Mouse (Mus musculus): ENCODE measurements around the gene Itga1.

Gene Itga1

DNA sequence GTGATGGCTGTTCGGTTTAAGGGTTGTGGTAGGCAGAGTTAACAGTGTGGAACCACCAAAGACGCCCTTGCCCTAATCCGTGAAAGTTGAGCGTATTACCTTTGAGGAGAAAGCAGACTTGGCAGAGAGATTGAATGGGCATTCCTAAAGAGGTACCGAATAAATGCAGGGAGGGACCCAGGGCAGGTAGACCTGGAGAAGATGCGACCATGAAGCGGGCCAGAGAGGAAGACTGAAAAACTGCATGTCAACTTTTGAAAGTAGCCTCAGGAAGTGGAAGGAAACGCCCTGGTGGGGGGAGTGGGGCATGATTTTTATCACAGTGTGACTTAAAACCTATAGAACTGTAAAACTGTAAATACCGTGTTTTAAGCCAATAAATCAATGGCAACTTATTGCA is 2.4 kb downstream of the Itga1 start:
- no peak for DNase-seq (ENCODE audit: low read depth, low spot score)

DNA sequence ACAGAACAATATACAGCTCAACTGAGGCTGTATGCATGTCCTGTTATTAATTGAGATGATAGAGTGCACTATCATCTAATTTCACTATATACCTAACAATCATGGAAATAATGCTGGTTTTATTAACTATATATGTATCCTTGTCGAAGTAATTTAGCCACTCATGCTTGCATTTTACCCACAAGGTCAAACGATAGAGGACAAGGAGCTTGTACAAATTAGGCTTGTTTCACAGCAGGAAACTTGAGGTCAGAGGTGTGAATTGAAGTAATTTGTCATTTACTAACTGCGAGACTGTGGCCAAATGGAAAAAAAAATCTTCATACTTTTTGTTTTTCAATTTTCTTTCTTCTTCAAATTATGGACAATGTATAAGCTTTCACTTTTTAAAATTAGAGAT is 3.5 kb downstream of the Itga1 start:
- no peak for DNase-seq (ENCODE audit: low read depth, low spot score)

DNA sequence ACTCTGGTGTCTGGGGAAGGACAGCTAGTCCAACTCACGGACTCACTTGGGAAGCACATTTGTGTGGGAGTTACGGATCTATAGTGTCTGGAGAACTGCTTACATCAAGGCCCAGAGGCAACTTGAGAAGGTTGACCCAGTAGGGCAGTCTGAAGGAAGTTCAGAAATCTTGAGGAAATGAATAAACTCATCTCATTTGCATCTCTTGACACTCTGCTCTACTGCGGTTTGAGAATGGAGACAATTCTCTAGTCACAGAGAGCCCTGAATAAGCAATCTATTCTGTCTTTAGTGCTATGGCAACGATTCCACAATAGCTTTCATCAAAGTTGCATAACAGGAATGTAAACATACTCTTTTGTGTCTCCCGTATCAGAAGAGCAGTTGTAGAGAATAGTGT is 4.8 kb downstream of the Itga1 start:
- no peak for DNase-seq (ENCODE audit: low read depth, low spot score)

DNA sequence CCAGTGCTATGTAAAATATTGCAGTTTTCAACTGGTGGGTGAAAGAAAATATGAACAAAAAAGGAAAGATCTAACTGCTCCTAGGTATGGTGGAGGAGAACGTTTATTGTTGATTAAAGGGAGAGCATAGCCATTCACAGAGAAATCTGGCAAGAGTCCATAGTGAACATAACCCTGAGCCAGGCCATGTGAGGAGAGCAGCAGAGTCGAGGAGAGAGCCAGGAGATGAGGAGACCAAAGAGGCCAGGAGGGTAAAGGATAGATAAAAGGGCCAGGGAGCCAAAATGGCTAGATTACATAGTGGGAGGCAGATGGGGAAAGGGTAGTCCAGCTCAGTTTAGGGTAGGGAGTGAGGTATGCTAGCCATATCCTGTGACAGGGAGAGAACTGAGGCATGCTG is 5.5 kb downstream of the Itga1 start:
- no peak for DNase-seq (ENCODE audit: low read depth, low spot score)

DNA sequence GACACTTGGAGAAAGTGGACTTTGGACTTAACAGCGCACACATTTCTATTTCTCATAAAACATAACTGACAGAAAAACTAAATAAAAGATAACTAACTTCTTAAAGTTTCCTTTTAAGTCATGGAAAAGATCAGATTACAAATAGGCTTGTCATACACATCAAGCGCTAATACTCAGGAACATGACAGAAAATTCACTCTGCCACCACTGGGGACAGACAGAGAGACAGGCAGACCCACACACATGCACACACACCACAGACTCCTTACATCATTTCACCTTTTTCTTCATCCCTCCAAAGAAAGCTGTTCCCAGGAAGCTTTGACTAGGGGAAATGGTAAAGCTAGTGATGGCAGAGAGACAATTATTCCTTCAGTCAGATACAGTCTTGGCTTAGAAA is 6.4 kb downstream of the Itga1 start:
- DNase-seq (ENCODE audit: low read depth, low spot score): no peak

DNA sequence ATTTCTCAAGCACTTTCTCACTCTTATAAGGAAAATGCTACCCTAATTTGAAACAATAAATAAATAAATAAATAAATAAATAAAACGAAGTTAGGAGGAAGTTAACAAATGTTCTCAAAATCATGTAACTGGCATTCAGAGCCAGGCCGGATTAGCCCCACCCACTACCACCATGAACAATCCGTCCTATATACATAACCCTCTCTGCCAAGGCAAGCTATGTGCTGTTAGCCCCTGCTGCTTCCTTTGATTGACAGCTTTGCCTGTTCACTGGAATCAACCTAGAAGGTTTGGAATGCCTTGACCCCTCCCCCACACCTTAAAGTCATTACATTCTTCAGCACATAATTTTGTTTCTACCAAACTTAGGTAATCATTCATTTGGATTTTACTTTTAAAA is 10.3 kb downstream of the Itga1 start:
- peak; percentile 16 for DNase-seq (ENCODE audit: low read depth, low spot score)

DNA sequence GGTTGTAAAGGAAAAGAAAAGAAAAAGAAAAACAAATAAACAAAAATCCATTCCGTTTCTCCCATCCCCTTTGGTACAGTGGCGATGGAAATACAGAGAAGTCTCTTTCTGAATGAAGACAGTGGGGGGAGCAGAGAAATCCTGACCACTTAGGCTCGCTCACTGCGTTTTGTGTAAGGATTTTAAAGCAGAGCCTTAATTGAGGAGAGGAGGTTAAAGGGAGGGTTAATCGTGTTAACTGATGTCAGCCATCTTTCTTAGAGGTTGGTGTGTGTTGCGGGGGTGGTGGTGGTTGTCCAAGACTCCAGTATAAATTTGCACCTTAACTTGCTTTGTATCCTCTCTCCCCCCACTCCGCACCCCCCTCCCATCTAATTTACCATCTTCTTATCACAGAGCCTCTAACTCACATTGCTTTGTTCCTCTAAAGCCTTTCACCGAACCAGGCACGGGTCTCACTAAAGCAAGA is 10.8 kb downstream of the Itga1 start:
- no peak for DNase-seq (ENCODE audit: low read depth, low spot score)

DNA sequence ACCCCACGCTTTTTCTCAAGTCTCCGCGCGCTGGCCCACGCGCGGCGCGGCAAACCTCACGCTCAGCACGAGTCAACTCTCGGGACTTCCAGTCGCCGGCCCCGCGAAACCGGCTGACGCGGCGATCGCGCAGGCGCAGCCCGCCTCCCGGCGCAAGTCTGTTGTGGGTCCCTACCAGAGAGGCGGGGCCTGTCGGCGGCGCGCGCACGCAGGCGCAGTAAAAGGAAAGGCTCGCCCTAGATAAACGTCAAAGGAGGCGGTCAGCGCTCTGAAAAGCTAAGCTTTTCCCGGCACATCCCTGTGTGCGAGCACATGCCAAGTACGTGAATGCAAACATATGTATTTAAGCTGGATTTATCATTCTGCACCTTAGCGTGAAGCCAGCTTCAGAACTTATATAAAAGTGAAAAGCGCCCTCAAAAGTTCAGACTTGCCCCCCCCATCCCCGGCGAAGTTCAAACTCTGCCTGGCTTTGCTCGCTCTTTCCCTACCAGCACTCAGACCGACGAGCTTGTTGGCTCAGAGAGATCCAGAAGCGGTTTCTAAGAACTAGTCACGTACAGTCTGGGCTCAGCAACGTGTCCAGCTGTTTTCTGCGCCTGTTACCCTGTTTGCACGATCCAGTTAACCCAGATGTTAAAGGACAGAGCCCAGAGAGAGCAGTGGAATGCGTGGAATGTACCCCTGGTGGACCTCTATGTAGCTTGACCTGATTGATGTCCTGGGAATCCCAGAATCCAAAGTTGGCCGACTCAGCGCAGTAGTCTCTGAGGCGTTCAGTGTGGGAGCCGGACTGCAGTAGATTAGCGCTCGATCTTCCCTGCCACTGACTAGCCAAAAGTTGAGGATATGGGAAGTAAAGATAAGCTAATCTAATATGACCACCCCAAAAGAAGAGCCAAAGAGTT is 11.4 kb downstream of the Itga1 start, which contains the start of gene Pelo:
TSS of gene Pelo (minus strand) at position 118 of the 908 bp plus-strand sequence.
- DNase-seq (ENCODE audit: low read depth, low spot score): peak; percentile 92

DNA sequence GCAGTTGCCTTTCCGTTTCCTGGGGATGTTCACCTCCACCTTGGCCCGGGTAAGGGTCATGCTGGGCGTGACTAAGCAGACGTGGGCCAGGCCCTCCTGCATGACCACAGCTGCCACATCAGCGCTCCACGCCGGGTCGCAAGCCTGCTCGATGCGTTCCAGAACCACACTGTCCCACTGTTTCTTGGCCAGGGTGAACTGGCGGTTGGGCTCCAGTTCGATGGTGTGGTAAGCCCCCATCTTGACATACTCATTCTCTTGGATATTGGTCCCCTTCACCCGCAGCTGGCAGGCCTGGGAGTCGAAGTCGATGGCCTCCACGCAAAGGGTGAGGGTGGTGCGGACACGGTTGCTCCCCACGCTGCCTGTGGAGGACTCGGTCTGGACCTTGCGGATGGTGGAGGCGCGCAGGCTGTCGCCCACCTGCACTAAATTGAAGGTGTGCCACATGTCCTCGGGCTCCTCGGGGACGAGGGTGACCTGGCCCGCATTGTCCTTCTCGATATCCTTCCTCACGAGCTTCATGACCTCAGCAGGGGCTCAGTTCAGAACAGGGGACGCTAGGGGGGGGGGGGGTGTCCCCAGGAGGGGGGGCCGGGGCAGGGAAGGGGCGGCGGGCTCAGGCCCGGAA is 12.3 kb downstream of the Itga1 start:
- DNase-seq (ENCODE audit: low read depth, low spot score): peak; percentile 14

DNA sequence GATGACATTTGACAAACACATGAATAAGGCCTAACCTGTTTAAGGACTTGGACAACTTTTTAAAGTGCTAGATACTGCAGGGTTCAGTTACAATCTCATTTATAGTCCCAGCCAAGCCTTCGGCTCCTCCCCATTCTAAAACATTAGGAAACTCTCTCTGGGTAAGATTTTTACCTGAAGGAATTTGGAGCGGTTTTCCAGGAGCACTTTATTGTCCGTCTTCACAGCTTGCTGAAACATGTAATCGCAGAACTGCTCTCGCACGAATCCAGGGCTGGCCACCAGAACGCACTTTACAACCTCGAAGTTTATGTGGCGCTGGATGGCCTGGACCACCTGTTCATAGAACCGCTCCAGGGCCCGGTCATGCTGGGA is 12.8 kb downstream of the Itga1 start:
- no peak for DNase-seq (ENCODE audit: low read depth, low spot score)

DNA sequence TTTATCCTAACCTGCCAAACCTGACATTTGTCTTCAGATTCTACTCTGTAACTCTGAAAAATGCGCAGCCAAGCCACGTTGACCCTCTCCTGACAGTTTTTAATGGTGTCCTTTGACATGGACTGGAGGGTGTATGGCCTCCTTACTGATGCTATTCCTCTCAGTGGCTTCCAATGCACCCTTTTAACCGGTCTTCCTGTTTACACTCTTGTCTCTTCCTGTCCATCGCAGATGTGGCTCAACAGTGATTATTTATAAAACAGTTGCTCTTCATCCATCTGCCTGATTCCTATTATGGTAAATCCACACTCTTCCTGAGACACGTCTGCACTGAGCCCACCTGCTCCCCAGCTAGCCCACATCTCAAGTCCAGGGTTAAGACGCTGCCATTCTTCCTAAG is 15.8 kb downstream of the Itga1 start:
- no peak for DNase-seq (ENCODE audit: low read depth, low spot score)

DNA sequence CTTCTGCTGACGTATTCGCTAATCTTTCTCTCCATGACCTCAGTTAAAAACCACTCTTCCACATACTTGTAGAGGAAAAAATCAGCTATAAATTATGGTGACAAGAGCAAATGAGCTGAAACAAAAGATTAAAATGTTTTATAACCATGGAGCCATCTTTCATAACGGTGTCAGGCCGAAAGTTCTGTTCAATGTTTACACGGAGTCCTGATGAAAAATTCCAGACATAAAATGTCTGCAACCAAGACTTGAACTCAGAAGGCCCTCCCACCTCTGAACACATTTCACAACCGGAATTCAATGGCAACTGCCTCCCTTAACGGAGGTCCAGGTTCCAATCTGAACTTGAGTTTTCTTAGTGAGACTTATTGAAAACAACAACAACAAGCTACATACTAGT is 19.4 kb downstream of the Itga1 start:
- no peak for DNase-seq (ENCODE audit: low read depth, low spot score)

DNA sequence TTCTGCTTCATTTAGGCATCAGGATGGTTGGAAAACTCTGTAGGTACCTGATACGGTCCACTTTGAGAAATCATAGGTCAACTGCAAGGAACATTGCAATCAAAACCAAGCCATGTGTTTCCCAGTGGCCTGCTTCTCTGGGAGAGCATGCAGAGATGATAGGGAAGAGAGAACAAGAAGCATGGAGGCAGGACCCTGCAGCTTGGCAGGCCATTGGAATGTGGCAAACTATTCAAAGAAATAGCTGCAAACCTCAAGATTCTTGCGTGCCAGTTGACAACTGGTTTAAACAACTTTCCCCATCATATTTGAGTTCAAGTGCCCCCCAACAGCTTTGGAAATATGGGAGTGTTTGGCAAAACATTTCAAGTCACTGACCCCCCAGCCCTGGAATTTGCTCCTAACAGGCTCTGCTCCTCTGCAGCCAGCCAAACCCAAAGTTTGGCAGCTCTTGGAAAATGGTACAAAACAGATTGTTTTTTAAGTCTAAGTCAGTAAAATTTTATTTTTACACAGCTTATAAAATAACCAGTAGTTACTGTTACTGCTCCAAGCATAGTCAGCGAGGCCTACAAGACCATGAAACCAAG is 21.7 kb downstream of the Itga1 start:
- no peak for DNase-seq (ENCODE audit: low read depth, low spot score)

DNA sequence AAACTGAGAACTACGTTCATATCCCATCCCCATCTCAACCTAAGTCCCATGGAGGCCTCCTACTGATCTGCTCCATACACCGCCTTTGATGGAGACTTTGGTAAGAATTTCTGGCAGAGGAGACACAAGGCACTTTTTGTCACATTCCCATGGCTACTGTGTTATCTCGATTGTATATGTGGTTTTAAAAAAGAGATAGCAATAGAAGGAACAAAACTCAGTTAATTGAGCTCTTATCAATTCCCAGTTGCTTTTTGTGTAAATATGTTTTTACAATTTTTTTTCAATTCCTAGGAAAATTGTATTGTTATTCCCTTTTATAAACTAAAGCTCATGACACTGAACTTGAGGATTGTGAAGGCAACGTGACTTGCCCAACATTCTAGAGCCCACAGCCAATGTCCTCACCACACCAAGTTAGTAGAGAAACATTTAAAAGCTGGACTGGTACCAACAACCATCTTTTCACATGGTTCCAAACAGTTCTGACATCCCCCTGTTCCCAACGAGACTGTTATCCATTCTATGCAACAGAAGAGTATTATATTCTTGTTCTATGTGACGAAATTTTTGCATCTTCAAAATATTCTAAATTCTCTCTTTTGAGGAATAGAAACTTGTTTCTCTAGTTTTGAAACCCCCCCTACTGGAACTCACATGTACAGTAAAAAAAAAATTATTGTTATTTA is 22.6 kb downstream of the Itga1 start:
- DNase-seq (ENCODE audit: low read depth, low spot score): no peak

DNA sequence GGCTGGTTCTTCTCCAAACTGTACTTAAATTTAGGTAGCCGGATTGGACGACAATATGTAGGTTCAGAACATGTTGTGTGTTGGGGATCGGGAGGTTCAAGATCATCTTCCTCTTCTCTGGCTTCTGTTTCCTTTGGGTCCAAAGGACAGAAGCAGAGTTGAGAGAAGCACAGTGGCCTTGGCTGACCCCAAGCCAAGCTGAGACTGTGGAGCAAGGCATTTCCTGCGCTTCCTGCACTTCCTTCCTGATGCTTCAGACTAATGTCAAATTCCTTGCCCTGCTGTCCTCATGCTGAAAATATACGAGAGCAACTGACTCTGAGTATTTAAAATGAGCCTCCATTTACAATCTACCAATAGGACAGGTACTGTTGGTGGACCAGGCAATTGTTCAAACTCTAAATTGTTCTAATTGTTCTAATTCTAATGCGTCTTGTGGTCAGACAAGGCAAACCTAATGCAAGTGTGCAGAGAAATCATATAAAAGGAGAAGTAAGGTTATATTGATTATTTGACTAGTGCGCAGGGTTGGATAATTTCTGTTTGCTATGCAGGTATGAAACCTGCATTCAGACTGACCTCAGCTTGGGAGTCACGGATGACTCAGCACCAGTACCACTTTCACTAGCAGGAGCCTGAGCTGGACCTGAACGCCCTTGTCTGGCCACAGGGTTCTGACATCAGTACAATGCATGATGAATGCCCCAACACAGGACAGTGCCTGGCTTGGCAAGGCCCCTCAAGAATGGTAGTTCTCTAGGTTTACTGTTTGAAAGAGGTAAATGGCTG is 24.2 kb downstream of the Itga1 start:
- DNase-seq (ENCODE audit: low read depth, low spot score): no peak

DNA sequence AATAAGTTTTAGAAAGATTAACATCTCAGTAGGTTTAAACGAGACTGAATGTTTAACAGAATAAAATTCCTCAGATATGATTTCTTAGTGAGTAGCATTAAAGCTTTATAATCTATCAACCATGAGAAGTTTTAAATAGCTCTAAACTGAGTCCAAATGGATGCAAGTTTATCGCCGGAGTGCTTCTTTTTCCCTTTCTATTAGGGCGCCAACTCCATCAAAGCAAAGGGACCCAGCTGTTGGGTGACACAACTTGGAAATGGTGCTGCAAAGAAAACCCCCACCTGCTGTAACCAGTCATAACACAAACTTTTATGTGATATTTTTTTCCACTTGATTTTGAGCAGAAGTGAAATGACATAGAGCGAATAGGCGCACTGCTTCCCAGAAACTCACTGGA is 29.4 kb downstream of the Itga1 start:
- no peak for DNase-seq (ENCODE audit: low read depth, low spot score)

DNA sequence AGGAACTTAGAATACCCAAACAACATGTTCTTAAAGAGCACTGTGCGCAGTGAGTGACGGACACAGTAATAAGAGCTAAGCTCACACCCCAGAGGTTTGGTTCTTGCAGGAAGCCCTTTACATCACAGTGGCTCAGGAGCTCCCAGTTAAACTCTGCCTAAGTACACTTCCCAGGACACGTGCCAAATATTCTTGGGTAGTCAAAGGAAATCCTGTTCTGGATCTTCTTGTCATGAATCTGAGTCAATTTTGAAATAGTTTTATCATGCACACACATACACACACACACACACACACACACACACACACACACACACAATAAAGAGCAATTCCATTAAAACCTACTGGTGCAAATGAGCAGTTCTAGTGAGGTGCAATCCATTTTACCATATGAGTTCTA is 30.3 kb downstream of the Itga1 start:
- DNase-seq (ENCODE audit: low read depth, low spot score): no peak

DNA sequence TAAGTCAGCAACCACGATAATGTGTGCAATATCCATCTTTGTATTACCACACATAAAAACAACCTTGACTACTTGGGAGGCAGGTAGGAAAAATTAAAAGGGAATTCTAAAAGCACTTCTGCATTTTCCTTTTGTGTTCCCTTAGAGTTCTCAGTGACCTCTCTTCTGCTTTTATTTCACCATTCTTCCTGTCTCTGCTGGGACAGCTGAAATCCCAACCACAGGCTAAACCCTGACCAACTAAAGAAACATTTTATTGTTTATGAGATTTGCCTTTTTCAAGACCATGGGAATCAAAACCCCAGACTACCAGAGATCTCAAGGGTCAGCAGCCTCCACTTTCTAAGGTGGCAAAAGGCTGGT is 33.8 kb downstream of the Itga1 start:
- DNase-seq (ENCODE audit: low read depth, low spot score): no peak

DNA sequence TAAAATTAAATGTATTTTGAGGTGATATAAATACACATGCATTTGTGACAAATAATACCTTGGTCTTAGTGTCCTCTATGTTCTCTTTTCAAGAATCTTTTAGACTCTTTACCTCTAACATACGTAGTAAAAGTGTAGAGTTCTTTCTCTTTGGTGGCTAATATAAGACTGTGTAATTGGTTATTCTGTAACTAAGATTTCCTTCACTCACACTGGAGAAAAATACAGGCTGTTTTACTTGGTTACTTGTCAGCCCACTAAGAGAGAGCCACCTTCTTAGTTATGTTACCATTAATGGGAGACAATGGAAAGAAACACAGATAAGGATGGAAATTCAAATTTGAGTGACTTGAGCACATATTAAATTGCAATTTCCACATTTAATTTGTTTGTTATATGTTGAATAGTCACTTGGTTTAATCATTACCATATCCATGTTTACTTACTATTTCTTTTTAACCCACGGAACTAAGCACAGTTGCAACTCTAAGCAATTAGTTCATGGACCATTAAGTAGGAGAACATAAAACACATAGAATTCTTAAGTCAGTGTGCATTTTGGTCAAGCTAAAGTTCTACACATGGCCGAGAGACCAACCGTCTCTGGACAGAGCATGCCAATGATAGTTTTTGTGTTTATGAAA is 34.3 kb downstream of the Itga1 start:
- no peak for DNase-seq (ENCODE audit: low read depth, low spot score)

DNA sequence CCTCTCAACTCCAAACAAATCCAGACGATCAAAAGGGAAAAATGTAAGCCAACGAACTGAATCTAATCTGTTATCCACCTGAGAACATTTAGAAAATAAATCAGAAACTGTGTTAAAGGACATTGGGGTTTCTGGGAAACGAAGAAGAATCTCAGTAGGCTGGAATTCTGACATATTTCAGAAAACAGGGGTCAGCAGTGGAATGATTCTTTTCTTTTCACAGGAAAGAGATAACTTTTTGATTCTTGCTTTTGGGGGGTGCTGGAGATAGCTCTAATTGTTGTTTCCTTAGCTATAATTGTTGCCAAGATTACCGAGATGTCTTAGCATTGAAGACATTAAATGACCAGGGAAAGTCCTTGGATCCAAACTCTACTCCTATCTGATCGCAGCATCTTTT is 44.2 kb downstream of the Itga1 start:
- DNase-seq (ENCODE audit: low read depth, low spot score): no peak

DNA sequence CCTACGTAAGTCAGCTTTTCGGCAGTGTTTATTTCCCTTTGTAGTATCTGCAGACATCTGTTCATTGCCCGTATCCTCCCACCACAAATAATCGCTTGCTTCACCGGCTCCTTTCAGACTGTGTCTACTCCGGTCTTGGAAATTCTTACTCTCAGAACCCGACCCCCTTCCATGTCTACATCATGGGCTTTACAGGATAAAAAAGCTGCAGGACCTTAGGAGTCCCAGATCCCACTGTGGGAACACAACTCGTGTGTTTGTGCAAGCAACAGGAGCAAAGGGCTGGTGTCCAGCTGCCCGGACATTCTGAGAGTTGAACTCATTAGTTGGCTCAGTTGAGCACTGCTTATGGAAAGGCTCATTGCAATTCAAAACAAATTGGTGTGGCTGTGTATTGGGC is 47.0 kb downstream of the Itga1 start:
- DNase-seq (ENCODE audit: low read depth, low spot score): no peak
